Mouse (Mus musculus): Measurements from ENCODE around the gene Nupl1.

DNA sequence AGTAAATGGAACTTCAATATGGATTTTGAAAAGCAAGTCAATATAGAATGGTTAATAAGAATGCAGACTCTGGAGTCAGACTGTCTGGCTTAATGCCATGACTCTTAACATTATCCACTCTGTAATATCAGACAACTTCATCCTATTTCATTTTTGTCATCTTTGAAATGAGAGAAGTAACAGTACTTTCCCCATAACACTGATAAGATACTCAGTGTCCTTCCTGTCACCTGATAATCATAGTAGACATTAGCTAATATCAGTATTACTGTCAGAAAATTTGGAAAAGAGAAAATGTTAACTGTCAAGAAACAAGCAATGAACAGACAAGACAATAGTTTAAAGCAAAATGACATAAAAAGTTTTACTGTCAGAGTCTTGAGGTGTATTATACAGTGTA, 3.5 kb upstream of the Nupl1 start:
- TF ChIP-seq CTCF (IDR thresholded peaks at IDR 0.05; ENCODE audit: control insufficient read depth, insufficient read depth, insufficient read length): no peak
- no peak for TF ChIP-seq USF1 (IDR thresholded peaks at IDR 0.05; ENCODE audit: low read depth)
- TF ChIP-seq MAX (IDR thresholded peaks at IDR 0.05): no peak
